Mouse (Mus musculus) erythroblast, embryonic 14.5 days (primary cell): ENCODE measurements around the gene S1pr4.

Experiments
- GATA1 ChIP-seq: IDR thresholded peaks from 2 replicates; pipeline ENCODE4 v1.6.1; 2012; ENCODE audit warnings: low read length, inconsistent platforms, mixed read lengths
- TAL1 ChIP-seq: IDR thresholded peaks from 3 replicates; pipeline ENCODE4 v1.6.1; 2012; ENCODE audit warnings: low read length, inconsistent platforms, mixed read lengths

- TF ChIP-seq GATA1, result no peak
- no peak for TF ChIP-seq TAL1
Measured at GRCm38 (mm10) chr10:81545161-81545747, 45.3 kb upstream of the S1pr4 start, which contains the start of gene Gna11.
